Mouse (Mus musculus): ENCODE measurements around the gene Olfr1039. TPM values are rescaled to one million over a fixed set of nuclear protein-coding genes. Genes with fewer than 3 reads are reported as not detected.

Olfr1039 gene
- polyA plus RNA-seq, 1 experiment from 2014 or later, result not detected

Other genes with a start within 250 kb of the Olfr1039 start
- gene Olfr1024, start 230.9 kb downstream of the Olfr1039 start, polyA plus RNA-seq (2014; fragmentation: Nextera tagmentation; extraction: Ambion mirVana), result not detected in 2 replicates
- gene Olfr1025-ps1, start 220.7 kb downstream of the Olfr1039 start, polyA plus RNA-seq (2014; fragmentation: Nextera tagmentation; extraction: Ambion mirVana), result not detected in 2 replicates
- gene Olfr1026, start 214.4 kb downstream of the Olfr1039 start, polyA plus RNA-seq (2014; fragmentation: Nextera tagmentation; extraction: Ambion mirVana), result not detected in 2 replicates
- not detected in 2 replicates for gene Olfr1028, start 185.5 kb downstream of the Olfr1039 start, polyA plus RNA-seq (2014; fragmentation: Nextera tagmentation; extraction: Ambion mirVana)
- not detected in 2 replicates for gene Olfr1029, start 162.0 kb downstream of the Olfr1039 start, polyA plus RNA-seq (2014; fragmentation: Nextera tagmentation; extraction: Ambion mirVana)
- gene Olfr1030, start 156.7 kb downstream of the Olfr1039 start, polyA plus RNA-seq (2014; fragmentation: Nextera tagmentation; extraction: Ambion mirVana), result not detected in 2 replicates
- not detected in 2 replicates for gene Olfr1031, start 145.6 kb downstream of the Olfr1039 start, polyA plus RNA-seq (2014; fragmentation: Nextera tagmentation; extraction: Ambion mirVana)
- gene Olfr1032, start 130.4 kb downstream of the Olfr1039 start, polyA plus RNA-seq (2014; fragmentation: Nextera tagmentation; extraction: Ambion mirVana), result not detected in 2 replicates
- not detected in 2 replicates for gene Olfr1033, start 115.3 kb downstream of the Olfr1039 start, polyA plus RNA-seq (2014; fragmentation: Nextera tagmentation; extraction: Ambion mirVana)
- not detected in 2 replicates for gene Olfr1034, start 90.1 kb downstream of the Olfr1039 start, polyA plus RNA-seq (2014; fragmentation: Nextera tagmentation; extraction: Ambion mirVana)
- not detected in 2 replicates for gene Olfr1036, start 61.9 kb downstream of the Olfr1039 start, polyA plus RNA-seq (2014; fragmentation: Nextera tagmentation; extraction: Ambion mirVana)
- gene Olfr1037, start 48.5 kb downstream of the Olfr1039 start, polyA plus RNA-seq (2014; fragmentation: Nextera tagmentation; extraction: Ambion mirVana), result not detected in 2 replicates
- gene Olfr1040, start 10.8 kb upstream of the Olfr1039 start, polyA plus RNA-seq (2014; fragmentation: Nextera tagmentation; extraction: Ambion mirVana), result not detected in 2 replicates
- not detected in 2 replicates for gene Olfr1042, start 25.9 kb upstream of the Olfr1039 start, polyA plus RNA-seq (2014; fragmentation: Nextera tagmentation; extraction: Ambion mirVana)
- gene Olfr1043, start 31.6 kb upstream of the Olfr1039 start, polyA plus RNA-seq (2014; fragmentation: Nextera tagmentation; extraction: Ambion mirVana), result not detected in 2 replicates
- gene Olfr1044, start 41.9 kb upstream of the Olfr1039 start, polyA plus RNA-seq (2014; fragmentation: Nextera tagmentation; extraction: Ambion mirVana), result not detected in 2 replicates
- gene Olfr52, start 49.8 kb upstream of the Olfr1039 start, polyA plus RNA-seq (2014; fragmentation: Nextera tagmentation; extraction: Ambion mirVana), result not detected in 2 replicates
- not detected in 2 replicates for gene Olfr1045, start 67.1 kb upstream of the Olfr1039 start, polyA plus RNA-seq (2014; fragmentation: Nextera tagmentation; extraction: Ambion mirVana)
- gene Olfr1046, start 83.4 kb upstream of the Olfr1039 start, polyA plus RNA-seq (2014; fragmentation: Nextera tagmentation; extraction: Ambion mirVana), result not detected in 2 replicates
- not detected in 2 replicates for gene Olfr1047, start 95.5 kb upstream of the Olfr1039 start, polyA plus RNA-seq (2014; fragmentation: Nextera tagmentation; extraction: Ambion mirVana)
- not detected in 2 replicates for gene Olfr1048, start 104.4 kb upstream of the Olfr1039 start, polyA plus RNA-seq (2014; fragmentation: Nextera tagmentation; extraction: Ambion mirVana)
- gene Olfr1049, start 122.4 kb upstream of the Olfr1039 start, polyA plus RNA-seq (2014; fragmentation: Nextera tagmentation; extraction: Ambion mirVana), result not detected in 2 replicates
- not detected in 2 replicates for gene Olfr1051, start 143.2 kb upstream of the Olfr1039 start, polyA plus RNA-seq (2014; fragmentation: Nextera tagmentation; extraction: Ambion mirVana)
- gene Olfr1052, start 156.5 kb upstream of the Olfr1039 start, polyA plus RNA-seq (2014; fragmentation: Nextera tagmentation; extraction: Ambion mirVana), result not detected in 2 replicates
- gene Olfr1053, start 179.4 kb upstream of the Olfr1039 start, polyA plus RNA-seq (2014; fragmentation: Nextera tagmentation; extraction: Ambion mirVana), result not detected in 2 replicates
- gene Olfr1054, start 199.5 kb upstream of the Olfr1039 start, polyA plus RNA-seq (2014; fragmentation: Nextera tagmentation; extraction: Ambion mirVana), result not detected in 2 replicates
- gene Olfr1055, start 214.4 kb upstream of the Olfr1039 start, polyA plus RNA-seq (2014; fragmentation: Nextera tagmentation; extraction: Ambion mirVana), result not detected in 2 replicates
- not detected in 2 replicates for gene Olfr1056, start 226.5 kb upstream of the Olfr1039 start, polyA plus RNA-seq (2014; fragmentation: Nextera tagmentation; extraction: Ambion mirVana)
- not detected in 2 replicates for gene Olfr1057, start 242.5 kb upstream of the Olfr1039 start, polyA plus RNA-seq (2014; fragmentation: Nextera tagmentation; extraction: Ambion mirVana)